Mouse (Mus musculus) v-Abl transformed pro-B cells (cell line): ENCODE measurements around the gene Nvl.

ENCODE experiments used
- in situ Hi-C, 2 experiments: fragments of 400-800 bp; cut with MboI; formaldehyde crosslinking; loops; one replicate each; pipeline ENCODE4 v1.15.1; 2025; ENCODE audit not compliant: unreplicated experiment in 2 of 2

The Nvl gene

DNA sequence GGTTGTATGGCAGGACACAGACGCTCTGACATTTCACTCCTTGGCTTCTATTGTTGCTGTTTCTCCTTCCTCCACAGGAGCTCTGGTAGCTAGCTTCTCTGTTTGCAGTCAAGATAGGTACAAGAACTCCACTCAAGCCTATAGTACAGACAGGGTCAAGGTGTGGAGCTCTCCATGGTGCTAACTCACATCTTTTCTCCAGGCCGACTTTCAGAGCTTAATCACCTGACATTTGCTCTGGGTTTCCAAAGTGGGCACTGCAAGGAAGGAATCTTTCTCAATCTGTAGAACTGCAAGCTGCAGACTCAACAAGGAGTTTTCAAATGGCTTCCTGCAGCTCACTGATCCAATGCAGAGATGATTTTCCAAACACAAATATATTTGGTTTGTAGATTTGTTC is 60.0 kb downstream of the Nvl start:
- in situ Hi-C loops: no loop called here

- in situ Hi-C loops: no loop called here
Measured at GRCm38 (mm10) chr1:181073075-181073474, 70.9 kb downstream of the Nvl start.

DNA sequence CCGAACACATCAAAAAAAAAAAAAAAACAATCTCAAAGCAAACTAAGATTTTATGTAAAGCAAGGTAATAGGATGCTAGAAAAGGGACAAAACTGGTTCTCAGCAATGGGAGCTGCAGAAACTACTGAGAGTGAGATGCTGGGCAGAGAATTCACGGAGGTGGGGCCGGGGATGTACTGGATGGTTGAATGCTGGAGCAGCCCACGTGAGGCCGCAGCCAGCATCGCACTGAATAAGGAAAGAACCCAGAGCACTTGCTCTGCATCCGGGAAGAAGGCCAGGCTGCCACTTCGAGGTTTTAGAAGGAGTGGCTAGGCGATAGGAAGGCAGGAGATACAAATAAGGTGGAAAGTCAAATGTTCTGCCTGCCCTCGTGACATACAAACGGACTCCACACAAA is 74.3 kb downstream of the Nvl start:
- in situ Hi-C loops: no loop called here

DNA sequence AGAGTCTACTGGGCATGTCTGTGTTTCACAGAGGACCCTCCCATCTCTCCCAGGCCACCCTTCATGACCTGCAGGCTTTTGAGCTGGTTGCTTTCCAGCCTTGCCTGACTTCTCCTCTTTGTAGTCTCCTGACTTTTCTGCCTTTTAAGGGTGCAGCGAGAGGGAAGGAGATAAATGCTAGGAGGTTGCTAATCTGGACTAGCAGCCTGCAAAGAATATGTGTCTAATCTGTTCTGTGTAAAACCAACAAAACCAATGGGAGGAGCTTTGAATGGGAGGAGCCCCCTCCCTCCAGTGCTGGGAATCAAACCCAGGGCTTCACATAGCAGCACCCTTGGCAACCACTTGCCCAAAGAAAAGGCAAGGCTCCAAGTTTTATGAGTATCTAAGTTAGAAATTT is 75.7 kb downstream of the Nvl start:
- in situ Hi-C loops: no loop called here

GRCm38 (mm10) chr1:181064648-181065047 is 79.4 kb downstream of the Nvl start:
- in situ Hi-C loops: no loop called here

GRCm38 (mm10) chr1:181063991-181064390 is 80.0 kb downstream of the Nvl start:
- in situ Hi-C loops: no loop called here

DNA sequence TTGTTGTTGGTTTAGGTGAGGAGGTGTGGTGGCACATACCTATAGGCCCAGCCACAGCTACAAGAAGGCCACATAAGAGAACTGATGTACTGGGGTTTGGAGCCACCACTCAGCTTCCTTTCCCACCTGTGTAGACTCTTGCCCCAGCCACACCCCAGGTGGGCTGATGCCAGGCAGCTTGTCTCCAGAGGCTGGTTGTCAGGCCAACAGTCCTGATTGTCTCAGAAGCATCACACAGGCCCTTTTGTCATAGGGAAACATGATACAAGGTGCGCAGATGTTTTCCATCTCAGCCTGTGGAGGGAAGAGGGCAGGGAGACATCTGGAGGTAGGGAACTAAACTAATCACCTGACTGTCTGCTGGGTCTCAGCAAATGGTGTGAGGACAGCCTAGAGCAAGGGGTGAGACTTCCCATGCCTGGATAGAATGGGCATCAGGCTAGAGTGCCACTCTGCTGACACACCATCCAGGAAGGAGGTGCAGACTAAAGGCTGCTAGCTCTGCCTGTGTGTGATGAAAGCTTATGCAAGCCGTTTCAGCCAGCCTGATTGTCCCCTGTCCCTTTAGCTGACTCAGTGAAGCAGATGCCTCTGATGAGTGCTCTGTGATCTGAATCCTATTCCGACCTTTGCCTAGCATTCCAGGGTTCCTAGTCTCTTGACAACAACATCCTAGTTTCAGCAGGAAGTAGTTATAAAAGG is 82.1 kb downstream of the Nvl start:
- in situ Hi-C loops: no loop called here

DNA sequence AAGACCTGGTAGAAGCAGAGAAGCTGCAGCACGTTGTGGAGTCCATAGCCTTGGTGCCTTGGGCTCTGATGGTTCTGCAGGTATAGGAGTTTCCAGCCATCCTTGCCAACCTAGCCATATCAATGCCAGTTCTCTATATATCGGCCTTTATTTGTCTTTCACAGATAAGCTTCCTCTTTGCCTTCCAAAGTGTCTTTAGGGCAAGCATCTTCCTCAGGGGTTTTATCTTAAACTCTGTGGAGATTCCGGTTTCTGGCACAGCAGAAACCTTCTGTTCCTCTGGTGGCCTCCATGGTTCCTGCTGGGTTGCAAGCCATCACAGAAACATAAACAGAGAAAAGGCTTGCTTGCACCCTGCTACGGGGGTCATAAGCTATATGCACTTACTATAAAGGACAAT is 91.1 kb downstream of the Nvl start:
- in situ Hi-C loops: no loop called here

GRCm38 (mm10) chr1:181050937-181051336 is 93.1 kb downstream of the Nvl start, which contains the start of gene 9130409I23Rik:
Gene 9130409I23Rik (plus strand): TSS chr1:181051237.
- in situ Hi-C loops: no loop called here

DNA sequence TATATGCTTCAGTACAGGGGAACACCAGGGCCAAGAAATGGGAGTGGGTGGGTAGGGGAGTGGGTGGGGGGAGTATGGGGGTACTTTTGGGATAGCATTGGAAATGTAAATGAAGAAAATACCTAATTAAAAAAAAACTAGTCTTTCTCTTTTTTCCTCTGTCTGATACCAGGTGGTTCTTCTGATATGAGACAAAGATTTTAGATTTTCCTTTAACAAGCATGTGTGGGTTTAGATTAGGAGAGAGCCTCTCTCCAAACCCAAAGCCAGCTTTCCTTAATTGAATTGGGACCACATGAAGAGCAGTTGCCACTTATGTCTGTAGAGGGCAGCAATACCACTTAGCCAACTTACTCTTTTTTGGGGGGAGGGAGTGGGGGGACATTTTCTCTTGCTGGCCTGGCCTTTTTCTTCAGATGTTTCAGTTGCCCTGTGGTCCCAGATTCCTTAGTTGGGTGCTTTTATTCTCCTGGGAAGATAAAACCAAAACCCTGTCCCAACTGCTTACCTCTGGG is 94.6 kb downstream of the Nvl start:
- in situ Hi-C loops: no loop called here

GRCm38 (mm10) chr1:181047520-181047919 is 96.5 kb downstream of the Nvl start:
- in situ Hi-C loops: no loop called here

GRCm38 (mm10) chr1:181039652-181040051 is 104.4 kb downstream of the Nvl start:
- in situ Hi-C loops: loop anchor here in 1 of 2 experiments (5.0 kb wide), 1 partner anchor 47 kb away; no protein-coding TSS in a partner anchor

DNA sequence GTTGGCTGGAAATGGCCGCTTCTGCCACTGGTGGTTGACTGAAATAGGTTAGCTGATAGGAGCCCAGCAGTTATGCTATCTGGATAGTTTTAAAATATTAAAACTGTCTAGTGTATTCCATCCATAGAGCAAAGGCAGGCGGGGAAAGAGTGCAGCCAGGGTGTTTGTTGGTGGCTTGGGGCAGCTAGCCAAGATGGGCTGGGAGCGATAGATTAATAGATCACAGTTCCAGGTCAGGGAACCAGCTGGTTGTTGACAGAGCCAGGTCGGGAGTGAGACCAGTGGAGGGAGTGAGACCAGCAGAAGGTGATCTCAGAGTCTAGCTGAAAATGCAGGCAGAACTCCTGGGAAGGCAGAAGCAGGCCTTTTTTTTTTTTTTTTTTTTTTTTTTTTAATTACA is 106.4 kb downstream of the Nvl start:
- in situ Hi-C loops: loop anchor here in 1 of 2 experiments (5.0 kb wide), 1 partner anchor 45 kb away; no protein-coding TSS in a partner anchor
